Mouse (Mus musculus): ENCODE data around the gene Prss38. TPM values are rescaled to one million over a fixed set of nuclear protein-coding genes. Genes with fewer than 3 reads are reported as not detected.
A peak's percentile ranks its signal among the peaks of the same experiment; 100 is the strongest.

The Prss38 gene
- polyA plus RNA-seq, 1 experiment from 2014 or later = not detected

DNA sequence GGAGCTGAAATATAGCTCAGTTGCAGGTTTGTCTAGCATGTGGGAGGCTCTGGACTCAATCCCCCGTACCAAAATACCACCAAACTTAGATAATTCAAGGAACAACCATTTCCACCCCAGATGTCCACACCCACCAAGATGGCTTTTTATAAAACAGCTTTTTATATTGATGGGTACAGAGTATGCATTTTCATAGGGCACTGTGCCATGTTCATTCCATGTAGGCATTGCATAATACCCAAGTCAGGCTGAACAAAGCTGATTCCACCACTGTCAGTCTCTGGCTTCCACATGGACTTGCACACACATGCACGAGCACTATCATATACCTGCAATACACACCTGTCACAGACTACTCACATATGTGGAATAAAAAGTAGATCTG is 36.7 kb downstream of the Prss38 start:
- 93% methylated on average over 2 of the region's 2 CpGs for WGBS
- Histone ChIP-seq H3K4me3 (replicated peaks) (no peak overlapping the region), H3K9me3 (no peaks in the 10 kb centered on the region), H3K4me2 (no peak overlapping the region), H3K4me1 (no peaks in the 10 kb centered on the region), H3K36me3 (no peaks in the 10 kb centered on the region), H3K27me3 (replicated peaks) (no peaks in the 10 kb centered on the region), H3K9ac (no peak overlapping the region), H3K27ac (no peak overlapping the region)
- no peak for ATAC-seq (ENCODE audit: insufficient read depth, low FRiP score, low read depth)

- no peaks in the 10 kb centered on the region for H3K27me3 ChIP-seq (replicated peaks)
- H3K4me1 ChIP-seq = no peaks in the 10 kb centered on the region
- no peak overlapping the region for H3K9ac ChIP-seq
- H3K4me3 ChIP-seq (replicated peaks) = no peak overlapping the region
- no peaks in the 10 kb centered on the region for H3K9me3 ChIP-seq
- ATAC-seq (ENCODE audit: insufficient read depth, low FRiP score, low read depth) = no peak
- H3K4me2 ChIP-seq = no peak overlapping the region
- no peak overlapping the region for H3K27ac ChIP-seq
- 64% methylated on average over 13 of the region's 13 CpGs for WGBS
- no peaks in the 10 kb centered on the region for H3K36me3 ChIP-seq
These were observed 37.3 kb downstream of the Prss38 start for GRCm38 (mm10) chr11:59337955-59338735.

DNA sequence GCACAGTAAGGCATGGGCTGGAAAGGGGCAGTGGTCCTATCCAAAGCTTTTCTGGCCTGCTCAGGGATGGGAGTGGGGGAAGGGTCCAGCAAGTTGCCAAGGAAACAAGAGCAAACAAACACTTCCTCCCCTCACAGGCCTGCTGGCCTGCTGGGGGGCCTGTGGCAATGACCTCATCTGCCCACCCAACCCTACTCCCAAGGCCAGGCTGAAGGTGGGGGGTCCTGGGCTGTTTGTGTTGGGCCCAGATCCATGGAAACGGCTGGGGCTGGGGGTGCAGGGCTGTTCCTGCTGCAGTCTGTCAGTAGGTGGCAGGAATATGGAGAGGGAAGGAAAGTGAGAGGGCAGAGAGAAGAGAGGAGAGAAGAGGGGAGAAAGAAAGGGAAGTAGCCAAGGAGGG is 39.1 kb downstream of the Prss38 start:
- Histone ChIP-seq H3K27me3 (replicated peaks) (no peaks in the 10 kb centered on the region), H3K9ac (no peak overlapping the region), H3K4me3 (replicated peaks) (no peak overlapping the region), H3K27ac (no peak overlapping the region; the same call in 1 of the 2 replicates), H3K36me3 (no peaks in the 10 kb centered on the region), H3K4me1 (no peaks in the 10 kb centered on the region), H3K4me2 (no peak overlapping the region), H3K9me3 (no peaks in the 10 kb centered on the region)
- 0% methylated on average over 1 of the region's 1 CpGs for WGBS
- no peak for ATAC-seq (ENCODE audit: insufficient read depth, low FRiP score, low read depth)

- Histone ChIP-seq H3K4me3 (replicated peaks) (no peak overlapping the region), H3K36me3 (no peaks in the 10 kb centered on the region), H3K4me2 (no peak overlapping the region), H3K27me3 (replicated peaks) (no peaks in the 10 kb centered on the region), H3K27ac (no peak overlapping the region; the same call in 1 of the 2 replicates), H3K9me3 (no peaks in the 10 kb centered on the region), H3K9ac (no peak overlapping the region), H3K4me1 (no peaks in the 10 kb centered on the region)
- ATAC-seq (ENCODE audit: insufficient read depth, low FRiP score, low read depth) = no peak
- WGBS = 46% methylated on average over 2 of the region's 2 CpGs
These were observed 39.5 kb downstream of the Prss38 start for GRCm38 (mm10) chr11:59335942-59336341.

DNA sequence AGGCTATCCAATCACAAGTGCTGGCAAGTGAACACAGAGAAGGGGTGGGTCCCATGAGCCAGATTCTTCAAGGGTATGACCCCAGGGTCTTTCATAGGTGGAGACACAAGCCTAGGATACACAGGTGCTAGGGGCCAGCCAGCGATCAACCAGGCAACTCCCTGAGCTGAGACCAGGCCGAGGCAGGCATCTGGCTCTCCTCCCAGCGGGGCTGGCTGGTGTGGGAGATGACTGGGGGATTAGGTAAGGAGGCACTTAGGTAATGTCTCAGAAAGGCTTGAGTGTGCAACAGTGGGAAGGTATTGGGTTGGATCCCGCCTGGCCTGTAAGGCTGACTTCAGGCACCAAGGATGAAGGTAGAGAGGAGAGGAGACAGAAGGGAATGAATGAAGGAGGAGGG is 40.3 kb downstream of the Prss38 start:
- Histone ChIP-seq H3K4me3 (replicated peaks) (no peak overlapping the region), H3K9me3 (no peaks in the 10 kb centered on the region), H3K4me2 (no peak overlapping the region), H3K27me3 (replicated peaks) (no peaks in the 10 kb centered on the region), H3K4me1 (no peaks in the 10 kb centered on the region), H3K27ac (no peak overlapping the region), H3K36me3 (no peaks in the 10 kb centered on the region), H3K9ac (no peak overlapping the region)
- ATAC-seq (ENCODE audit: insufficient read depth, low FRiP score, low read depth) = no peak
- WGBS = 67% methylated on average over 4 of the region's 4 CpGs

- Histone ChIP-seq H3K9me3 (no peaks in the 10 kb centered on the region), H3K4me2 (no peak overlapping the region), H3K27ac (no peak overlapping the region), H3K9ac (no peak overlapping the region), H3K4me3 (replicated peaks) (no peak overlapping the region), H3K36me3 (no peaks in the 10 kb centered on the region), H3K4me1 (no peaks in the 10 kb centered on the region), H3K27me3 (replicated peaks) (no peaks in the 10 kb centered on the region)
- ATAC-seq (ENCODE audit: insufficient read depth, low FRiP score, low read depth) = no peak
- WGBS = 32% methylated on average over 9 of the region's 9 CpGs
These were observed 42.5 kb downstream of the Prss38 start for GRCm38 (mm10) chr11:59332938-59333337.

DNA sequence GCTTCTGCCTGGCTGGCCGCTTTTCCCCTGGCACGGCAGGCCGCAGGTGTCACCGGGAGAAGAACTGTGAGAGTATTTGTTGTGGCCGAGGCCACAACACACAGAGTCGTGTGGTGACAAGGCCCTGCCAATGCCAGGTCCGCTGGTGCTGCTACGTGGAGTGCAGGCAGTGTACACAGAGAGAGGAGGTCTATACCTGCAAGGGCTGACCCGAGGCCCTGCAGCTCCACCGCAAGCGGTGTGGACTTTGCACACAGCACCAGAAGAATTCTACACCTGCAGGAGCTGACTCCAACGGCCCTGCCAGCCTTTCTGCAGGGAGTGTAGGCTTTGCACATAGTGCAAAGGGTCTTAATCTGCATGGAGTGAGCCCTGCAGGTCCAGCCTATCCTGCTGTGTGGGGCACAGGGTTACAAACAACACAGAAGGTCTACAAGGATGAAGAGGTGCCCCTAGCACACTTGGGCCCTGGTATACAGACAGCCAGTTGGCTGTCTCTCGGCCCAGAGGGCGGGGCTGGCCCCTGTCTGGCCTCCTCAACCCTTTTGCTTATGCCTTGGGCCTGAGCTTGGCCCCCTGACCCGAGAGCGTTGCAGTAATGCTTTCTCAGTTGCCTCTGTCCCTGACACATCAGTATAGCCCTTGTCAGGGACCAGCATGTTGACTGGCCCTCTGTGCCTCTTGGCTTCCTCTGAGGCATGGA is 44.1 kb downstream of the Prss38 start:
- 0 out of 2 replicates have a peak, but pooled peaks have one; percentile 8 for ATAC-seq (ENCODE audit: insufficient read depth, low FRiP score, low read depth)
- Histone ChIP-seq H3K4me1 (no peaks in the 10 kb centered on the region), H3K4me2 (no peak overlapping the region), H3K4me3 (replicated peaks) (no peak overlapping the region), H3K27ac (no peak overlapping the region), H3K27me3 (replicated peaks) (no peaks in the 10 kb centered on the region), H3K9ac (no peak overlapping the region), H3K36me3 (no peaks in the 10 kb centered on the region), H3K9me3 (no peaks in the 10 kb centered on the region)
- WGBS = 72% methylated on average over 16 of the region's 16 CpGs

GRCm38 (mm10) chr11:59330560-59330959 is 44.9 kb downstream of the Prss38 start:
- Histone ChIP-seq H3K36me3 (no peaks in the 10 kb centered on the region), H3K27me3 (replicated peaks) (no peaks in the 10 kb centered on the region), H3K27ac (no peak overlapping the region), H3K4me1 (no peaks in the 10 kb centered on the region), H3K4me3 (replicated peaks) (no peak overlapping the region), H3K4me2 (no peak overlapping the region), H3K9ac (no peak overlapping the region), H3K9me3 (no peaks in the 10 kb centered on the region)
- ATAC-seq (ENCODE audit: insufficient read depth, low FRiP score, low read depth) = no peak; the same call in 1 of the 2 replicates
- WGBS = 48% methylated on average over 5 of the region's 5 CpGs

GRCm38 (mm10) chr11:59329616-59330015 is 45.8 kb downstream of the Prss38 start:
- Histone ChIP-seq H3K36me3 (no peaks in the 10 kb centered on the region), H3K4me3 (replicated peaks) (no peak overlapping the region), H3K27me3 (replicated peaks) (no peaks in the 10 kb centered on the region), H3K4me2 (no peak overlapping the region), H3K9ac (no peak overlapping the region), H3K4me1 (peaks cover 4% of the 10 kb centered on the region; the same call in 1 of the 2 replicates), H3K27ac (no peak overlapping the region), H3K9me3 (no peaks in the 10 kb centered on the region)
- ATAC-seq (ENCODE audit: insufficient read depth, low FRiP score, low read depth) = no peak
- 51% methylated on average over 6 of the region's 6 CpGs for WGBS

GRCm38 (mm10) chr11:59327625-59328024 is 47.8 kb downstream of the Prss38 start:
- WGBS = 80% methylated on average over 18 of the region's 18 CpGs
- Histone ChIP-seq H3K4me1 (peaks cover 4% of the 10 kb centered on the region; the same call in 1 of the 2 replicates), H3K27me3 (replicated peaks) (no peaks in the 10 kb centered on the region), H3K4me3 (replicated peaks) (no peak overlapping the region), H3K9me3 (no peaks in the 10 kb centered on the region), H3K36me3 (no peaks in the 10 kb centered on the region), H3K9ac (no peak overlapping the region), H3K4me2 (no peak overlapping the region), H3K27ac (no peak overlapping the region)
- no peak for ATAC-seq (ENCODE audit: insufficient read depth, low FRiP score, low read depth)

- no peaks in the 10 kb centered on the region for H3K9me3 ChIP-seq
- H3K9ac ChIP-seq = no peak overlapping the region
- H3K4me1 ChIP-seq = peaks cover 4% of the 10 kb centered on the region; the same call in 1 of the 2 replicates
- H3K36me3 ChIP-seq = no peaks in the 10 kb centered on the region
- ATAC-seq (ENCODE audit: insufficient read depth, low FRiP score, low read depth) = no peak
- H3K27me3 ChIP-seq (replicated peaks) = no peaks in the 10 kb centered on the region
- H3K27ac ChIP-seq = no peak overlapping the region
- H3K4me3 ChIP-seq (replicated peaks) = no peak overlapping the region
- 40% methylated on average over 5 of the region's 5 CpGs for WGBS
- no peak overlapping the region for H3K4me2 ChIP-seq
These were observed 50.7 kb downstream of the Prss38 start for GRCm38 (mm10) chr11:59324777-59325176.

DNA sequence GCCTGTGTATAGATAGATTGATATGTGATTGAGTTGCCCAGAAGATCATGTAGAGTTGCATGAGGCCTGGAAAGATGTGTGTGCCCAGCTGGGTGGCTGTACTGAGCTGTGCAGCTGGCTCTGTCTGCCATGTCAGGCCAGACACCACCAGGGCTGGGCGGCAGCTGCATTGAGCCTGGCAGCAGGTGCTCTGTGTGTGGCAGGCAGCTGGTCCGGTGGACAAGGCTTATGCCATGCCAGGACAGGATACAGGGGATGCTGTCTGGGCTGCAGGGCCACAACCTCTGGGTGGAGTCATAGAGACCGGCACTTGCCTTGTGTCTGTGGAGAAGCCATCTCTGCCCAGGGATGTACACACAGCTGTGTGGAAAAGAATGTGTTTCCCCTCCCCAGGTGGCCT is 52.5 kb downstream of the Prss38 start:
- Histone ChIP-seq H3K9ac (no peak overlapping the region), H3K36me3 (no peaks in the 10 kb centered on the region), H3K27me3 (replicated peaks) (no peaks in the 10 kb centered on the region), H3K27ac (no peak overlapping the region), H3K4me3 (replicated peaks) (no peak overlapping the region), H3K4me2 (no peak overlapping the region), H3K9me3 (no peaks in the 10 kb centered on the region), H3K4me1 (peaks cover 4% of the 10 kb centered on the region; the same call in 1 of the 2 replicates)
- WGBS = 69% methylated on average over 3 of the region's 3 CpGs
- no peak for ATAC-seq (ENCODE audit: insufficient read depth, low FRiP score, low read depth)
